Mouse (Mus musculus): ENCODE data around the gene Atp2a3. TPM values are rescaled to one million over a fixed set of nuclear protein-coding genes. Genes with fewer than 3 reads are reported as not detected.

Atp2a3 gene
- polyA plus RNA-seq, 1 experiment from 2014 or later: 21.7 TPM

- H3K4me3 ChIP-seq (ENCODE audit: low read length): no peak overlapping the region
- no peaks in the 10 kb centered on the region for H3K9me3 ChIP-seq (ENCODE audit: control insufficient read depth, low read length)
- 67% methylated on average over 6 of the region's 6 CpGs for WGBS
- ATAC-seq (ENCODE audit: low read depth): no peak
- H3K4me1 ChIP-seq (replicated peaks; ENCODE audit: control insufficient read depth, insufficient read depth, low read length): peaks cover 18% of the 10 kb centered on the region
- H3K27me3 ChIP-seq (ENCODE audit: control insufficient read depth, insufficient read depth, low read depth, low read length): no peaks in the 10 kb centered on the region
- no peak overlapping the region for H3K27ac ChIP-seq (ENCODE audit: low read length)
- H3K36me3 ChIP-seq (ENCODE audit: control insufficient read depth, insufficient read depth, low read length): no peaks in the 10 kb centered on the region
- no peak overlapping the region for H3K4me2 ChIP-seq (ENCODE audit: low read depth, low read length)
- H3K9ac ChIP-seq (ENCODE audit: low read length): no peak overlapping the region
Observed at GRCm38 (mm10) chr11:72996346-72996745, 35.4 kb downstream of the Atp2a3 start.

DNA sequence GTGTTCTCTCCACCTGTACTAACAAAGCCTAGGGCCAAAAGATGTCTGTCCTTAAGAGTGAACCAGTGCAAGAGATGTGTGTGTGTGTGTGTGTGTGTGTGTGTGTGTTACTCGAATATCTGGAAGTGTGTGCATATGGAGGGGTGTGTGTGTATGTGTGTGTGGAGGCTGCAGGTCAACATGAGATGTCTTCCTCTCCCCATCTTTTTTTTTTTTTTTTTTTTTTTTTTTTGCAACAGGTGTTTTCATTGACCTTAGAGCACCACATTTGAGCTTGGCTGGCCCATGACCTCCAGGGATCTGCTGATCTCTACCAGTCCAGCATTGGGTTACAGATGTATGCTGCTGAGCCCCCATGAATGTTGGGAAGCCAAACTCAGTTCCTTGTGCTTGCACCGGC is 35.8 kb downstream of the Atp2a3 start:
- ATAC-seq (ENCODE audit: low read depth): no peak
- H3K4me1 ChIP-seq (replicated peaks; ENCODE audit: control insufficient read depth, insufficient read depth, low read length): peaks cover 15% of the 10 kb centered on the region
- H3K27ac ChIP-seq (ENCODE audit: low read length): no peak overlapping the region
- no peak overlapping the region for H3K4me3 ChIP-seq (ENCODE audit: low read length)
- no peak overlapping the region for H3K4me2 ChIP-seq (ENCODE audit: low read depth, low read length)
- no peak overlapping the region for H3K9ac ChIP-seq (ENCODE audit: low read length)
- H3K27me3 ChIP-seq (ENCODE audit: control insufficient read depth, insufficient read depth, low read depth, low read length): no peaks in the 10 kb centered on the region
- no peaks in the 10 kb centered on the region for H3K9me3 ChIP-seq (ENCODE audit: control insufficient read depth, low read length)
- WGBS: 88% methylated on average over 2 of the region's 2 CpGs
- H3K36me3 ChIP-seq (ENCODE audit: control insufficient read depth, insufficient read depth, low read length): no peaks in the 10 kb centered on the region

DNA sequence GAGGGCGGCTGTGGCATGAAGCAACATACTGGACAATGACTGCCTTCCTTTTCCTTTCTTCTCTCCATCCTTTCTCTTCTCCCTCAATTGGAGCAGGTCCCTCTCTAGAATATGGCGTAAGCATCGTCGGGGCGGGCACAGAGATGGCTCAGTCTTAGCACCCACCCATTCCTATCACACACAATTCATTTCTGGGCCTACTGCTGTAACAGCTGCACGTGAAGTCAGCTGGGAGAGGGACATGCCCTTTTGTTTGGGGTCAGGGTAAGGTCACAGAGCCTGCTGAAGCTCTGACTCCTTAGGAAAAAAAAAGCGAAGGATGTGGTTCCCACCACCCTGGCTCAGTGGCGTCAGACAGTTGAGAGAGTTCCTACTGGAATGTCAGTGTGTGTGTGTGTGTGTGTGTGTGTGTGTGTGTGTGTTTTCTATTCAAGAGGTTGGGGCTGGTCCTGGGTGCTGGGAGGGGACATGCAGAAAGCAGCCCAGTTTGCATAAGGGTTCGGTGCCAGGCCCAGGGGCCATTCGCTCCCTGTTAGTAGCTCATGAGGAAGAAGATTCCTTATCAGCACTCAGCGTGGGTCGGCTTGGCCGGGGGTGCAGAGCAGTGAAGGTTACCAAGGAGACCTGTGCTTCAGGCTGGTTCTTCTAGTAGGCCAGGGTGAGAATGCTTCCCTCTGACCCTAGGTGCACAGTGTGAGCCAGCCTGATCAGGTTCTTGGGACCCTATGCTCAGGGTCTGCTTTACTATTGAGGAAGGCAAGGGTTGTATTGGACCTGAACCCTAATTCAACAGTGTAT is 36.8 kb downstream of the Atp2a3 start:
- no peak for ATAC-seq (ENCODE audit: low read depth)
- Histone ChIP-seq H3K27ac (ENCODE audit: low read length) (no peak overlapping the region), H3K36me3 (ENCODE audit: control insufficient read depth, insufficient read depth, low read length) (no peaks in the 10 kb centered on the region), H3K9me3 (ENCODE audit: control insufficient read depth, low read length) (no peaks in the 10 kb centered on the region), H3K4me1 (replicated peaks; ENCODE audit: control insufficient read depth, insufficient read depth, low read length) (peaks cover 6% of the 10 kb centered on the region), H3K4me3 (ENCODE audit: low read length) (no peak overlapping the region), H3K27me3 (ENCODE audit: control insufficient read depth, insufficient read depth, low read depth, low read length) (no peaks in the 10 kb centered on the region), H3K4me2 (ENCODE audit: low read depth, low read length) (no peak overlapping the region), H3K9ac (ENCODE audit: low read length) (no peak overlapping the region)
- 50% methylated on average over 13 of the region's 13 CpGs for WGBS

- H3K9me3 ChIP-seq (ENCODE audit: control insufficient read depth, low read length): no peaks in the 10 kb centered on the region
- no peaks in the 10 kb centered on the region for H3K36me3 ChIP-seq (ENCODE audit: control insufficient read depth, insufficient read depth, low read length)
- H3K9ac ChIP-seq (ENCODE audit: low read length): peak within 1 kb of the TSS; percentile 42; the same call in 1 of the 2 replicates
- no peak within 1 kb of the TSS for H3K27ac ChIP-seq (ENCODE audit: low read length)
- H3K4me2 ChIP-seq (ENCODE audit: low read depth, low read length): no peak within 1 kb of the TSS
- H3K4me3 ChIP-seq (ENCODE audit: low read length): no peak within 1 kb of the TSS
- no peaks in the 10 kb centered on the region for H3K27me3 ChIP-seq (ENCODE audit: control insufficient read depth, insufficient read depth, low read depth, low read length)
- 22% methylated on average over 8 of the region's 8 CpGs for WGBS
- peaks cover 5% of the 10 kb centered on the region for H3K4me1 ChIP-seq (replicated peaks; ENCODE audit: control insufficient read depth, insufficient read depth, low read length)
- ATAC-seq (ENCODE audit: low read depth): peak; percentile 72
Observed at GRCm38 (mm10) chr11:72998771-72999170, 37.8 kb downstream of the Atp2a3 start, which contains the start of gene P2rx1. P2rx1 (plus strand) TSS chr11:72999103.

GRCm38 (mm10) chr11:73001029-73001428 is 40.1 kb downstream of the Atp2a3 start:
- Histone ChIP-seq H3K27me3 (ENCODE audit: control insufficient read depth, insufficient read depth, low read depth, low read length) (no peaks in the 10 kb centered on the region), H3K4me3 (ENCODE audit: low read length) (no peak overlapping the region), H3K9me3 (ENCODE audit: control insufficient read depth, low read length) (no peaks in the 10 kb centered on the region), H3K27ac (ENCODE audit: low read length) (no peak overlapping the region), H3K4me1 (replicated peaks; ENCODE audit: control insufficient read depth, insufficient read depth, low read length) (peaks cover 5% of the 10 kb centered on the region), H3K4me2 (ENCODE audit: low read depth, low read length) (no peak overlapping the region), H3K36me3 (ENCODE audit: control insufficient read depth, insufficient read depth, low read length) (no peaks in the 10 kb centered on the region), H3K9ac (ENCODE audit: low read length) (no peak overlapping the region)
- peak; percentile 68; the same call in 1 of the 2 replicates for ATAC-seq (ENCODE audit: low read depth)
- 17% methylated on average over 6 of the region's 6 CpGs for WGBS

DNA sequence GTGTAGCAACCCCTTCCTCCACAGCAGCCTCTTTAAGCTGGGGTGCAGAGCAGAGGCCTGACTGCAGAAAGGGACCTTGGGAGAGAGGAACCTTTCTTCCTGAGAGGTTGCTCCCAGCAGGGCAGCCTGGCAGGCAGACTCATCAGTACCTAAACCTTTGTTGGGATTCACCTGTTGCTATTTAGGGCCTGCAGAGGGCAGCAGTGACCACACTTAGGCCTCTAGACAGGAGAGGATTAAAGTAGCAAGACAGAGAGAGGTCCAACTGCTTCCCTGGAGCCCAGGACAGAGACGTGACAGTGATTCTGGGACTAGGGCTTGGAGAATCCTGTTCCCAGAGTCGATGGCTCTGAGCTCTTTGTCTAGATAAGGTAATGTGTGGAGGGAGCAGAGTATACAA is 45.4 kb downstream of the Atp2a3 start:
- Histone ChIP-seq H3K27me3 (ENCODE audit: control insufficient read depth, insufficient read depth, low read depth, low read length) (no peaks in the 10 kb centered on the region), H3K4me2 (ENCODE audit: low read depth, low read length) (no peak overlapping the region), H3K36me3 (ENCODE audit: control insufficient read depth, insufficient read depth, low read length) (no peaks in the 10 kb centered on the region), H3K4me1 (replicated peaks; ENCODE audit: control insufficient read depth, insufficient read depth, low read length) (peaks cover 6% of the 10 kb centered on the region), H3K9me3 (ENCODE audit: control insufficient read depth, low read length) (no peaks in the 10 kb centered on the region), H3K4me3 (ENCODE audit: low read length) (no peak overlapping the region), H3K9ac (ENCODE audit: low read length) (no peak overlapping the region), H3K27ac (ENCODE audit: low read length) (no peak overlapping the region)
- peak; percentile 51 for ATAC-seq (ENCODE audit: low read depth)
- 2% methylated on average over 2 of the region's 2 CpGs for WGBS

DNA sequence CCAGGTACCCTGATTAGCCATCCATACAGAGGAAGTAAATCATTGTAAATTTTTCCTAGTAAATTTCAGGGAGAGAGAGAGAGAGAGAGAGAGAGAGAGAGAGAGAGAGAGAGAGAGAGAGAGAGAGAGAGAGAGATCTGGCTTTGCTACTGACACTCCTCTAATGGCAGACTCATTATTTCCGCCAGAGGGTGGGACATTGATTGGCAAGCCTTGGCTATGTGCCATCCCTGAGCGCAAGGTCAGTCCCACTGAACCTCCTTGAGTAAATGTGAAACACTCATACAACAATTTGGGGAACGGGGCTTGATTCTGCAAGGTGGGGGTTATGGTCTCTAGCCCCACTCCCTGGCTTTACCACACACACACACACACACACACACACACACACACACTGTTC is 46.1 kb downstream of the Atp2a3 start:
- Histone ChIP-seq H3K4me3 (ENCODE audit: low read length) (no peak overlapping the region), H3K27me3 (ENCODE audit: control insufficient read depth, insufficient read depth, low read depth, low read length) (no peaks in the 10 kb centered on the region), H3K9me3 (ENCODE audit: control insufficient read depth, low read length) (no peaks in the 10 kb centered on the region), H3K27ac (ENCODE audit: low read length) (no peak overlapping the region), H3K4me1 (replicated peaks; ENCODE audit: control insufficient read depth, insufficient read depth, low read length) (peaks cover 6% of the 10 kb centered on the region), H3K36me3 (ENCODE audit: control insufficient read depth, insufficient read depth, low read length) (no peaks in the 10 kb centered on the region), H3K4me2 (ENCODE audit: low read depth, low read length) (no peak overlapping the region), H3K9ac (ENCODE audit: low read length) (no peak overlapping the region)
- no peak for ATAC-seq (ENCODE audit: low read depth)
- WGBS: 48% methylated on average over 3 of the region's 3 CpGs

- H3K4me1 ChIP-seq (replicated peaks; ENCODE audit: control insufficient read depth, insufficient read depth, low read length): peaks cover 6% of the 10 kb centered on the region
- H3K36me3 ChIP-seq (ENCODE audit: control insufficient read depth, insufficient read depth, low read length): no peaks in the 10 kb centered on the region
- WGBS: 42% methylated on average over 11 of the region's 11 CpGs
- H3K9ac ChIP-seq (ENCODE audit: low read length): no peak overlapping the region
- H3K9me3 ChIP-seq (ENCODE audit: control insufficient read depth, low read length): no peaks in the 10 kb centered on the region
- peak; percentile 56 for ATAC-seq (ENCODE audit: low read depth)
- H3K27ac ChIP-seq (ENCODE audit: low read length): no peak overlapping the region
- H3K4me2 ChIP-seq (ENCODE audit: low read depth, low read length): no peak overlapping the region
- H3K27me3 ChIP-seq (ENCODE audit: control insufficient read depth, insufficient read depth, low read depth, low read length): no peaks in the 10 kb centered on the region
- no peak overlapping the region for H3K4me3 ChIP-seq (ENCODE audit: low read length)
Observed at GRCm38 (mm10) chr11:73007698-73008481, 46.9 kb downstream of the Atp2a3 start.

GRCm38 (mm10) chr11:73008826-73009225 is 47.9 kb downstream of the Atp2a3 start:
- no peak for ATAC-seq (ENCODE audit: low read depth)
- Histone ChIP-seq H3K27me3 (ENCODE audit: control insufficient read depth, insufficient read depth, low read depth, low read length) (no peaks in the 10 kb centered on the region), H3K9ac (ENCODE audit: low read length) (no peak overlapping the region), H3K9me3 (ENCODE audit: control insufficient read depth, low read length) (no peaks in the 10 kb centered on the region), H3K36me3 (ENCODE audit: control insufficient read depth, insufficient read depth, low read length) (no peaks in the 10 kb centered on the region), H3K4me3 (ENCODE audit: low read length) (no peak overlapping the region), H3K4me1 (replicated peaks; ENCODE audit: control insufficient read depth, insufficient read depth, low read length) (peaks cover 6% of the 10 kb centered on the region), H3K27ac (ENCODE audit: low read length) (no peak overlapping the region), H3K4me2 (ENCODE audit: low read depth, low read length) (no peak overlapping the region)
- 62% methylated on average over 2 of the region's 2 CpGs for WGBS

All from lung, embryonic 16.5 days (tissue).